Mouse (Mus musculus): ENCODE measurements around the gene Fbxo5. TPM values are rescaled to one million over a fixed set of nuclear protein-coding genes. Genes with fewer than 3 reads are reported as not detected.

The Fbxo5 gene
- polyA plus RNA-seq (2015; fragmentation: Nextera tagmentation; extraction: Ambion mirVana): 5.8 and 7.6 TPM in 2 replicates

GRCm38 (mm10) chr10:5805243-5805730 lies at the start of gene Fbxo5:
Gene Fbxo5 (minus strand): TSS chr10:5805600.

GRCm38 (mm10) chr10:5823740-5824491 lies 18.5 kb upstream of the Fbxo5 start, which contains the start of gene Mtrf1l:
Gene Mtrf1l (minus strand): TSS chr10:5823910.

Other genes with a start within 250 kb of the Fbxo5 start
- gene Myct1, start 211.8 kb downstream of the Fbxo5 start, polyA plus RNA-seq (2015; fragmentation: Nextera tagmentation; extraction: Ambion mirVana): 1.2 and 1.4 TPM in 2 replicates
- gene Vip, start 166.4 kb downstream of the Fbxo5 start, polyA plus RNA-seq (2015; fragmentation: Nextera tagmentation; extraction: Ambion mirVana): 1.4 and 1.7 TPM in 2 replicates
- gene Mtrf1l, start 18.3 kb upstream of the Fbxo5 start, polyA plus RNA-seq (2015; fragmentation: Nextera tagmentation; extraction: Ambion mirVana): 11.1 and 11.4 TPM in 2 replicates
- 73.1 and 74.6 TPM in 2 replicates for gene Rgs17, start 116.8 kb upstream of the Fbxo5 start, polyA plus RNA-seq (2015; fragmentation: Nextera tagmentation; extraction: Ambion mirVana)

Measured in neural tube, postnatal 0 days (tissue).